23 mouse cellular contexts compared by ENCODE assay signal in the genomic region with DNA sequence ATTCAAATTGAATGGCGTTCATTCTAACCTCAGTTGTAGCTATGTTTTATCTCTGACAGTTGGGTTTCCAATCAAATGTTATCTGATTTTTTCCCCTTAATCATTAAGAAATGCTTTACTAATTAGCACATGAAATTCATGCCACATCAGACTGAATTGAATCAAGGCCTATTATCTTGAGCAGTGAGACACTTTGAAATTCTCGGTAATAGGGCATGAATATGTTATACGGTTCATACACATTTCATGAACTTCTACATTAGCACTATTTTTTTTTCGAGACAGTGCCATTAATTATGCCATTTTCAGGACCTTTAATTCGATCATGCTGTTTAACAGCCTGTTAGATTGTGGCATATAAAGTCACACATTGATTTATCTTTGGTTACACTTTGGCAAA.
DNase-seq lines count a peak whose midpoint lies in the region; ATAC-seq and TF ChIP-seq lines count a peak whose summit lies in the region.
"Had no signal": no experiment of that assay in that cellular context is flagged by ENCODE, and none has a peak within 500 bp of the region (broad histone marks: within the 10 kb centered on the region; RNA-seq: fewer than 3 reads in every experiment).

No protein-coding gene starts in this region.

- no peak overlapping the region for H3K9ac ChIP-seq in forebrain, embryonic 14.5 days (ENCODE audit: low read length)
- no peak overlapping the region for H3K9ac ChIP-seq in forebrain, embryonic 11.5 days (ENCODE audit: low read length)
- H3K9ac ChIP-seq in forebrain, embryonic 15.5 days (replicated peaks) = no peak overlapping the region
- H3K9ac ChIP-seq: heart, embryonic 13.5 days; hindbrain, embryonic 14.5 days had no signal

- H3K27ac ChIP-seq in forebrain, embryonic 14.5 days (ENCODE audit: low read depth, low read length) = no peak overlapping the region
- H3K27ac ChIP-seq in forebrain, embryonic 11.5 days (ENCODE audit: low read depth, low read length) = no peak overlapping the region
- no peak overlapping the region for H3K27ac ChIP-seq in forebrain, embryonic 15.5 days (replicated peaks)
- H3K27ac ChIP-seq in thymus, adult 2 months (ENCODE audit: control insufficient read depth, insufficient read depth, low read length) = no peak overlapping the region
- H3K27ac ChIP-seq: heart, adult 2 months; heart, embryonic 10.5 days; heart, embryonic 13.5 days; hindbrain, postnatal 0 days had no signal

- peak; percentile 77 for DNase-seq in forebrain, embryonic 14.5 days (ENCODE audit: low spot score)
- no peak for DNase-seq in forebrain, embryonic 11.5 days (ENCODE audit: low spot score)
- DNase-seq in brain, embryonic 14.5 days (ENCODE audit: low read depth) = peak; percentile 83
- DNase-seq in retina, postnatal 1 day = peak; percentile 1
- no peak for DNase-seq in thymus, adult 2 months
- DNase-seq: adrenal gland, adult 8-10 months; adrenal gland, postnatal 25 days; cerebellum, adult 18-20 months; cerebellum, adult 9-10 months; cerebellum, postnatal 14 days; gastrocnemius, postnatal 36 days; heart, adult 2 months; heart, postnatal 14 days; heart, postnatal 4 days had no signal

- no peaks in the 10 kb centered on the region for H3K4me1 ChIP-seq in forebrain, embryonic 14.5 days (ENCODE audit: control insufficient read depth, insufficient read depth, low read length)
- no peaks in the 10 kb centered on the region for H3K4me1 ChIP-seq in forebrain, embryonic 11.5 days (replicated peaks; ENCODE audit: control insufficient read depth, insufficient read depth, low read length)
- H3K4me1 ChIP-seq in forebrain, embryonic 15.5 days = peaks cover 6% of the 10 kb centered on the region; the same call in 1 of the 2 replicates
- no peaks in the 10 kb centered on the region for H3K4me1 ChIP-seq in thymus, adult 2 months (replicated peaks; ENCODE audit: control insufficient read depth, insufficient read depth, low read length)
- H3K4me1 ChIP-seq: heart, embryonic 10.5 days; heart, embryonic 13.5 days had no signal

- TF ChIP-seq CTCF in brain, embryonic 14.5 days (IDR thresholded peaks at IDR 0.05; ENCODE audit: borderline replicate concordance, extremely low read depth, insufficient read depth, insufficient read length) = no peak
- TF ChIP-seq CTCF in thymus, adult 2 months (IDR thresholded peaks at IDR 0.05; ENCODE audit: borderline replicate concordance, control insufficient read depth, extremely low read depth, insufficient read depth, low read length, poor library complexity) = no peak

- no peaks in the 10 kb centered on the region for H3K9me3 ChIP-seq in forebrain, embryonic 14.5 days (replicated peaks; ENCODE audit: control insufficient read depth, low read length)
- H3K9me3 ChIP-seq in forebrain, embryonic 11.5 days (ENCODE audit: control insufficient read depth, low read length) = no peaks in the 10 kb centered on the region
- H3K9me3 ChIP-seq in forebrain, embryonic 15.5 days = no peaks in the 10 kb centered on the region
- H3K9me3 ChIP-seq: heart, embryonic 10.5 days; heart, embryonic 13.5 days had no signal

- ATAC-seq in forebrain, embryonic 14.5 days = peak; percentile 86
- no peak for ATAC-seq in forebrain, embryonic 11.5 days (replicated peaks; ENCODE audit: low FRiP score)
- peak; percentile 75 for ATAC-seq in forebrain, embryonic 15.5 days (replicated peaks)
- ATAC-seq: activated CD4-positive, CD25-positive, alpha-beta regulatory T cell, adult 4 months; CD4-positive, CD25-positive, alpha-beta regulatory T cell, adult 4 months; hindbrain, postnatal 0 days; inflammation-experienced regulatory T-cells, adult 6 months; intestine, embryonic 16.5 days had no signal

- 29% methylated on average over 5 of the region's 5 CpGs for WGBS in forebrain, embryonic 14.5 days
- WGBS in forebrain, embryonic 11.5 days = 73% methylated on average over 5 of the region's 5 CpGs
- 23% methylated on average over 5 of the region's 5 CpGs for WGBS in forebrain, embryonic 15.5 days
- WGBS in thymus, adult 2 months = 86% methylated on average over 5 of the region's 5 CpGs

- no peak for TF ChIP-seq POLR2A in brain, embryonic 14.5 days (IDR thresholded peaks at IDR 0.05; ENCODE audit: borderline replicate concordance, extremely low read depth, insufficient read depth, insufficient read length, poor library complexity, severe bottlenecking)
- no peak for TF ChIP-seq POLR2A in thymus, adult 2 months (IDR thresholded peaks at IDR 0.05; ENCODE audit: control insufficient read depth, extremely low read depth, insufficient read depth, low read length, poor library complexity)

- H3K36me3 ChIP-seq in forebrain, embryonic 14.5 days (ENCODE audit: control insufficient read depth, insufficient read depth, low read length) = no peaks in the 10 kb centered on the region
- H3K36me3 ChIP-seq in forebrain, embryonic 11.5 days (ENCODE audit: control insufficient read depth, insufficient read depth, low read length) = no peaks in the 10 kb centered on the region
- no peaks in the 10 kb centered on the region for H3K36me3 ChIP-seq in forebrain, embryonic 15.5 days
- H3K36me3 ChIP-seq in thymus, adult 2 months (ENCODE audit: control insufficient read depth, insufficient read depth, low read length) = no peaks in the 10 kb centered on the region
- H3K36me3 ChIP-seq: heart, embryonic 10.5 days; heart, embryonic 13.5 days had no signal

- no peaks in the 10 kb centered on the region for H3K27me3 ChIP-seq in forebrain, embryonic 14.5 days (replicated peaks; ENCODE audit: control insufficient read depth, insufficient read depth, low read length)
- no peaks in the 10 kb centered on the region for H3K27me3 ChIP-seq in forebrain, embryonic 11.5 days (ENCODE audit: control insufficient read depth, insufficient read depth, low read length)
- H3K27me3 ChIP-seq in forebrain, embryonic 15.5 days = no peaks in the 10 kb centered on the region
- H3K27me3 ChIP-seq in thymus, adult 2 months (ENCODE audit: control insufficient read depth, insufficient read depth, low read length) = no peaks in the 10 kb centered on the region
- H3K27me3 ChIP-seq: heart, embryonic 13.5 days had no signal

- no peak overlapping the region for H3K4me3 ChIP-seq in forebrain, embryonic 14.5 days (ENCODE audit: low read depth, low read length)
- no peak overlapping the region for H3K4me3 ChIP-seq in forebrain, embryonic 11.5 days (ENCODE audit: low read depth, low read length)
- H3K4me3 ChIP-seq in forebrain, embryonic 15.5 days = no peak overlapping the region
- H3K4me3 ChIP-seq in thymus, adult 2 months (ENCODE audit: control insufficient read depth, insufficient read depth, low read length) = no peak overlapping the region
- H3K4me3 ChIP-seq: heart, adult 2 months; heart, embryonic 10.5 days; heart, embryonic 13.5 days had no signal

- H3K4me2 ChIP-seq in forebrain, embryonic 14.5 days (ENCODE audit: low read length) = no peak overlapping the region
- no peak overlapping the region for H3K4me2 ChIP-seq in forebrain, embryonic 11.5 days (ENCODE audit: low read depth, low read length, severe bottlenecking)
- H3K4me2 ChIP-seq in forebrain, embryonic 15.5 days (replicated peaks) = no peak overlapping the region
- H3K4me2 ChIP-seq: heart, embryonic 13.5 days; hindbrain, embryonic 14.5 days had no signal

Comparison
In these comparisons a context has a peak if more than half of its experiments do, and no peak if none do; other contexts are left out.
1. DNase-seq: peak in forebrain, embryonic 14.5 days (single experiment), brain, embryonic 14.5 days (single experiment) and retina, postnatal 1 day (single experiment); none in forebrain, embryonic 11.5 days (single experiment) and thymus, adult 2 months (single experiment).